Mouse (Mus musculus) CD8-positive naive resting alpha-beta T cell, adult 2 months (primary cell): ENCODE data around the gene Pcdh7.
"Not testable (repeated sequence)": the region's sequence is repeated elsewhere in the genome, so short reads cannot be mapped to it uniquely, and the experiment has no call there.

Experiments
- DNase-seq, 2 experiments: peaks; one replicate each; pipeline ENCODE4 v3.0.0; 2022; ENCODE audit warnings: low read depth in 2 of 2, low spot score in 2 of 2

The Pcdh7 gene

GRCm38 (mm10) chr5:58108665-58109364, 391.0 kb downstream of the Pcdh7 start:
- DNase-seq = no peak

- DNase-seq = no peak
These were observed 398.3 kb downstream of the Pcdh7 start for GRCm38 (mm10) chr5:58116096-58116495.

- DNase-seq = no peak
These were observed 400.1 kb downstream of the Pcdh7 start for GRCm38 (mm10) chr5:58117896-58118295.

GRCm38 (mm10) chr5:58118930-58119611, 401.3 kb downstream of the Pcdh7 start:
- no peak for DNase-seq

GRCm38 (mm10) chr5:58143897-58144296, 426.1 kb downstream of the Pcdh7 start:
- DNase-seq = no peak

GRCm38 (mm10) chr5:58153966-58154365, 436.2 kb downstream of the Pcdh7 start:
- no peak for DNase-seq

- no peak for DNase-seq
These were observed 454.5 kb downstream of the Pcdh7 start for GRCm38 (mm10) chr5:58172218-58172617.

GRCm38 (mm10) chr5:58174335-58174734, 456.6 kb downstream of the Pcdh7 start:
- not testable (repeated sequence) for DNase-seq

- no peak for DNase-seq
These were observed 457.8 kb downstream of the Pcdh7 start for GRCm38 (mm10) chr5:58175532-58175931.
